Mouse (Mus musculus): ENCODE measurements at regions not wholly inside any gene's neighbourhood (a gene's known extent, or its start where the extent isn't known, plus 50 kb on each side); places are given as distances from the start of the nearest gene placed in this dataset.

DNA sequence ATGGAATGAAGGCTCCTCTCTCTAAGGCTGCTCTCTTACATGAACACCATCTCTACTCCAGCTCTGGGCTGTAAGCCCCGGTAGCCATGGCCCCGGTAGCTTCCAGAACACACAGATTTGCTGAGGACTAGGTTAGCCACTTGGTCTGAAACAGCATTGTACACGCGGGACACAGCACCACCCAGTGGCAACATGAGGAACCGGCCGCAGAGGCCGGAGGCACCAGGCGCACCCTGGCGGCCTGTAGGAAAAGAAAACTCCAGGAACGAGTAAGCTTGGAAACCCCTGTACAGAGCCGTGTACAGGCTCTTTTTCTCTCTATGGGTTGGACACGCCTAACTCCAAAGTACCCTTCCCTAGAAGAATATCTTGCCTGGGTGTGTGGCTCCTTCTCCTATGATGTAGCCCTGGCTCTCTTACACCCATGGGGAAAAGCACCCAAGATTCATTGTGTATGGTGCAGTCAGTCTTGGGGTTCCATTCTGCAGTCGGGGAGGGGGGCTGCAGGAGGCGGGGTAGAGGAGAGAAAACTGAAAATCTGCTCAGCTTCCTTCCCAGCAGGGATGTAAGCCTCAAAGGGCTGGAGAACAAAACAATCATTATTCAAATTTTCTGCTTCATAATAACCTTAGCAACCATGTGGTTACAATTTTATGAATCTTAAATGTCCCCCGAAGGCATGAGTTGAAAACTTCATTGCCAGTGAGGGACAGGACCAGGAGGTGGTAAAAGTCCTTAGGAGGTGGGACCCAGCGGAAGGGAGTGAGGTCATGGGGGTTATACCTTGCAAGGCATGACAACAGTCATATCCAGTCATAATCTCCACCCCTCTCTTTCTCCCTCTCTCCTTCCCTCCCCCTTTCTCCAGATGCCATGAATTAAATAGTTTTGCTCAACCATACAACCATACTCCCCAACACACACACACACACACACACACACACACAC is 92.6 kb downstream of the Ier5 start:
- Histone ChIP-seq H3K9ac (ENCODE audit: insufficient read depth, low read depth, low read length, poor library complexity, severe bottlenecking) (no peak overlapping the region), H3K36me3 (ENCODE audit: control insufficient read depth, insufficient read depth, low read length, poor library complexity, severe bottlenecking) (no peaks in the 10 kb centered on the region), H3K9me3 (ENCODE audit: control insufficient read depth, insufficient read depth, low read depth, low read length) (no peaks in the 10 kb centered on the region), H3K4me3 (ENCODE audit: insufficient read depth in 1 of 2, low read depth in 1 of 2, low read length in 2 of 2, poor library complexity in 1 of 2, severe bottlenecking in 1 of 2) (no peak overlapping the region), H3K27ac (ENCODE audit: insufficient read depth, low read depth, low read length, poor library complexity, severe bottlenecking) (no peak overlapping the region), H3K4me1 (ENCODE audit: control insufficient read depth in 2 of 2, insufficient read depth in 2 of 2, low read length in 2 of 2, poor library complexity in 1 of 2) (peaks cover 0 to 2% of the 10 kb centered on the region in 2 experiments; a peak in 2 of 4 replicates)
- peak; percentile 59 for DNase-seq (ENCODE audit: low read depth, low spot score)
- TF ChIP-seq ZNF384 (IDR thresholded peaks at IDR 0.05; ENCODE audit: low read depth, low read length), result no peak
- 0 out of 2 replicates have a peak, but pooled peaks have one; percentile 31 for TF ChIP-seq HCFC1 (IDR thresholded peaks at IDR 0.05; ENCODE audit: borderline replicate concordance, insufficient read depth, low read length)
- peak; percentile 100 for TF ChIP-seq ZC3H11A (IDR thresholded peaks at IDR 0.05; ENCODE audit: borderline replicate concordance, low read depth, low read length)
- in situ Hi-C loops (cut with MboI; ENCODE audit: low sequenced_read_pairs in 2 of 2, unreplicated experiment in 2 of 2), result loop anchor here (5.0 to 25.0 kb wide), 3 partner anchors 220 to 720 kb away; no protein-coding TSS in a partner anchor

DNA sequence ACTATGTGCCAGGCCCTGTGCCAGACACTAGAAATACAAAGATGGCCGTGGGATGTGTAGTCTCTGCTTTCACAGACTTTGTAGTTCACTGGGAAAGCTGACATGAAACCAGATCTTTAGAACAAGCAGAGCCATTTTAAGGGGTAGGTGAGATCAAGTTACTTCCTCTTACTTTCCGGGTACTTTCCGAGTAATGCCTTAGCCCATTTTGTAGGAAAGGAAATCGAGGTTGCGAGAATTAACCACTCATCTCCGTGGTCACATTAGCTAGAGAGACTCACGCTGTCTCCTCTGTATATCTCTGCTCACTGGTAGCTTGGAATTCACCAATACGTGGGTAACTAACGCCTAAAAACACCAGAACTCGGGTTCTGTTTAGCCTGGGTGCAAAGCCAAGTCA is 93.3 kb downstream of the Ier5 start:
- Histone ChIP-seq H3K27ac (ENCODE audit: insufficient read depth, low read depth, low read length, poor library complexity, severe bottlenecking) (no peak overlapping the region), H3K36me3 (ENCODE audit: control insufficient read depth, insufficient read depth, low read length, poor library complexity, severe bottlenecking) (no peaks in the 10 kb centered on the region), H3K4me3 (ENCODE audit: insufficient read depth in 1 of 2, low read depth in 1 of 2, low read length in 2 of 2, poor library complexity in 1 of 2, severe bottlenecking in 1 of 2) (no peak overlapping the region), H3K9ac (ENCODE audit: insufficient read depth, low read depth, low read length, poor library complexity, severe bottlenecking) (no peak overlapping the region), H3K4me1 (ENCODE audit: control insufficient read depth in 2 of 2, insufficient read depth in 2 of 2, low read length in 2 of 2, poor library complexity in 1 of 2) (peaks cover 0 to 2% of the 10 kb centered on the region in 2 experiments; a peak in 2 of 4 replicates), H3K9me3 (ENCODE audit: control insufficient read depth, insufficient read depth, low read depth, low read length) (no peaks in the 10 kb centered on the region)
- no peak for TF ChIP-seq HCFC1 (IDR thresholded peaks at IDR 0.05; ENCODE audit: borderline replicate concordance, insufficient read depth, low read length)
- TF ChIP-seq ZC3H11A (IDR thresholded peaks at IDR 0.05; ENCODE audit: borderline replicate concordance, low read depth, low read length), result no peak
- TF ChIP-seq MAFK (IDR thresholded peaks at IDR 0.05; ENCODE audit: insufficient read depth, low read depth, low read length), result no peak
- TF ChIP-seq CHD2 (IDR thresholded peaks at IDR 0.05; ENCODE audit: low read depth, low read length), result no peak
- no peak for TF ChIP-seq ZNF384 (IDR thresholded peaks at IDR 0.05; ENCODE audit: low read depth, low read length)
- DNase-seq (ENCODE audit: low read depth, low spot score), result no peak
- in situ Hi-C loops (cut with MboI; ENCODE audit: low sequenced_read_pairs in 2 of 2, unreplicated experiment in 2 of 2), result loop anchor here (5.0 to 25.0 kb wide), 3 partner anchors 219 to 719 kb away; no protein-coding TSS in a partner anchor

DNA sequence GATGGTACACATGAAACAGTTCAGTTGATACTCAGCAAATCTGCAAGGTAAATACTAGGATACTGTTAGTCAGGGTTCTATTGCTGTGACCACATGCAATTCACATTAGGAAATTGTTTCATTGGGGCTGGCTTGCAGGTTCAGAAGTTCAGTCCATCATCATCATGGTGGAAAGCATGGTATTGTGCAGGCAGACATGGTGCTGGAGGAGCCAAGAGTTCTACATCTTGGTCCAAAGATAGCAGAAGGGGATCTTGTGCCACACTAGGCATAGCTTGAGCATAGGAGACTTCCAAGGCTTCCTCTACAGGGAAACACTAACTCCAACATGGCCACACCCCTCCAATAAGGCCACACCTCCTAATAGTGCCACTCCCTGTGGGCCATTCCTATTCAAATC is 99.1 kb downstream of the Ier5 start:
- H3K4me3 ChIP-seq (ENCODE audit: insufficient read depth in 1 of 2, low read depth in 1 of 2, low read length in 2 of 2, poor library complexity in 1 of 2, severe bottlenecking in 1 of 2), result no peak overlapping the region
- in situ Hi-C loops (cut with MboI; ENCODE audit: low sequenced_read_pairs in 2 of 2, unreplicated experiment in 2 of 2), result loop anchor here (10.0 to 25.0 kb wide), 2 partner anchors 216 to 713 kb away; no protein-coding TSS in a partner anchor
- no peak for DNase-seq (ENCODE audit: low read depth, low spot score)
- TF ChIP-seq ZC3H11A (IDR thresholded peaks at IDR 0.05; ENCODE audit: borderline replicate concordance, low read depth, low read length) (no peak), CHD2 (IDR thresholded peaks at IDR 0.05; ENCODE audit: low read depth, low read length) (no peak), ZNF384 (IDR thresholded peaks at IDR 0.05; ENCODE audit: low read depth, low read length) (no peak), HCFC1 (IDR thresholded peaks at IDR 0.05; ENCODE audit: borderline replicate concordance, insufficient read depth, low read length) (no peak), MAFK (IDR thresholded peaks at IDR 0.05; ENCODE audit: insufficient read depth, low read depth, low read length) (no peak)
- H3K9ac ChIP-seq (ENCODE audit: insufficient read depth, low read depth, low read length, poor library complexity, severe bottlenecking), result no peak overlapping the region
- H3K9me3 ChIP-seq (ENCODE audit: control insufficient read depth, insufficient read depth, low read depth, low read length), result no peaks in the 10 kb centered on the region
- H3K27ac ChIP-seq (ENCODE audit: insufficient read depth, low read depth, low read length, poor library complexity, severe bottlenecking), result no peak overlapping the region
- H3K36me3 ChIP-seq (ENCODE audit: control insufficient read depth, insufficient read depth, low read length, poor library complexity, severe bottlenecking), result no peaks in the 10 kb centered on the region
- H3K4me1 ChIP-seq (ENCODE audit: control insufficient read depth in 2 of 2, insufficient read depth in 2 of 2, low read length in 2 of 2, poor library complexity in 1 of 2), result peaks cover 4 to 6% of the 10 kb centered on the region in 2 experiments; a peak in 2 of 4 replicates

DNA sequence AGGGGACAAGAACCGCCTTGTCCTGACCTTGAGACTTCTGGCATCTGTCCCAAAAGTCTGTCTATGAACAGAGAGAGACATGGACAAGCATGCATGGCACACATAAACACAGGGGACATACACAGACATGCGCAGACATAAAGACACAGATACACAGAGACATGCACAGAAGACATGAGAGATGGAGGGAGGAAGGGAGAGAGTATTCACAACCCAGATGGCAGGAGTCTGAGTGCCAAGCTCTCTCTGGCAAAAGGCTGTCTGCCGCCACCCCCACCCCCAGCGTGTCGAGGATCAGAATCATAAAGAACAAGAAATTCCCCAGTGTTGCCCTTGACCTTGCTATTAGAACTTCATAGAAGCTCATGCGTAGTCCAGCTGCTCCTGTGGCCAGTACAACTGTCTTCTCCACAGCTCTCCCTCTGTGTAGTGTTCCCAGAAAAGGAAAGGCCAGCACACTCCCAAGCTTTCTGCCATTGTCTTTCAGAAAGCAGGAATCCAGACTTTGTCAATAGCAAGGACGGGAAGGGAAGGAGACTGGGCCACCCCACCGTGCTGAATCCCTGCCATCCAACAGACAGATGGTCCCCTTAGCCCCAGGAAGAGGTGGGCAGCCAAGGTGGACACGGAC is 99.8 kb downstream of the Ier5 start:
- in situ Hi-C loops (cut with MboI; ENCODE audit: low sequenced_read_pairs in 2 of 2, unreplicated experiment in 2 of 2), result loop anchor here (10.0 to 25.0 kb wide), 2 partner anchors 215 to 712 kb away; no protein-coding TSS in a partner anchor
- Histone ChIP-seq H3K27ac (ENCODE audit: insufficient read depth, low read depth, low read length, poor library complexity, severe bottlenecking) (no peak overlapping the region), H3K36me3 (ENCODE audit: control insufficient read depth, insufficient read depth, low read length, poor library complexity, severe bottlenecking) (no peaks in the 10 kb centered on the region), H3K9me3 (ENCODE audit: control insufficient read depth, insufficient read depth, low read depth, low read length) (no peaks in the 10 kb centered on the region), H3K4me3 (ENCODE audit: insufficient read depth in 1 of 2, low read depth in 1 of 2, low read length in 2 of 2, poor library complexity in 1 of 2, severe bottlenecking in 1 of 2) (no peak overlapping the region), H3K9ac (ENCODE audit: insufficient read depth, low read depth, low read length, poor library complexity, severe bottlenecking) (no peak overlapping the region), H3K4me1 (ENCODE audit: control insufficient read depth in 2 of 2, insufficient read depth in 2 of 2, low read length in 2 of 2, poor library complexity in 1 of 2) (peaks cover 4 to 6% of the 10 kb centered on the region in 2 experiments; a peak in 2 of 4 replicates)
- DNase-seq (ENCODE audit: low read depth, low spot score), result no peak
- no peak for TF ChIP-seq HCFC1 (IDR thresholded peaks at IDR 0.05; ENCODE audit: borderline replicate concordance, insufficient read depth, low read length)
- TF ChIP-seq CHD2 (IDR thresholded peaks at IDR 0.05; ENCODE audit: low read depth, low read length), result no peak
- TF ChIP-seq MAFK (IDR thresholded peaks at IDR 0.05; ENCODE audit: insufficient read depth, low read depth, low read length), result no peak
- TF ChIP-seq ZNF384 (IDR thresholded peaks at IDR 0.05; ENCODE audit: low read depth, low read length), result no peak
- no peak for TF ChIP-seq ZC3H11A (IDR thresholded peaks at IDR 0.05; ENCODE audit: borderline replicate concordance, low read depth, low read length)
